Mouse (Mus musculus) midbrain, postnatal 0 days (tissue): ENCODE measurements at regions not wholly inside any gene's neighbourhood (a gene's known extent, or its start where the extent isn't known, plus 50 kb on each side); places are given as distances from the start of the nearest gene placed in this dataset.

Source experiments
- ATAC-seq: fragments of 200-750 bp; cut with Nextera tagmentation; 2 replicates; pipeline ENCODE4 v1.8.0; 2017; ENCODE audit warnings: moderate number of reproducible peaks, mild to moderate bottlenecking, moderate TSS enrichment, moderate library complexity; ENCODE audit not compliant: low FRiP score
- DNase-seq: peaks from one replicate; pipeline ENCODE4 v3.0.0-alpha.2; 2015; ENCODE audit warnings: low spot score
- H3K27ac ChIP-seq: fragments of 300-500 bp; sonication (generic); 2 replicates; pipeline ENCODE4 v1.5.1; 2014; ENCODE audit warnings: low read depth, mild to moderate bottlenecking, low read length, mixed read lengths
- H3K27me3 ChIP-seq: fragments of 300-500 bp; sonication (generic); 2 replicates; pipeline ENCODE4 v1.6.1; 2014; ENCODE audit warnings: low read length, control low read depth, mixed read lengths; ENCODE audit not compliant: insufficient read depth
- H3K36me3 ChIP-seq: fragments of 300-500 bp; sonication (generic); 2 replicates; pipeline ENCODE4 v1.6.1; 2014; ENCODE audit warnings: low read length, control low read depth, mixed read lengths; ENCODE audit not compliant: insufficient read depth
- H3K4me1 ChIP-seq: fragments of 300-500 bp; sonication (generic); 2 replicates; pipeline ENCODE4 v1.6.1; 2014; ENCODE audit warnings: mild to moderate bottlenecking, control low read depth, antibody characterized with exemption, low read length, mixed read lengths; ENCODE audit not compliant: insufficient read depth
- H3K4me2 ChIP-seq: fragments of 300-500 bp; sonication (generic); 2 replicates; pipeline ENCODE4 v1.6.1; 2014; ENCODE audit warnings: low read depth, mild to moderate bottlenecking, low read length, mixed read lengths; ENCODE audit not compliant: poor library complexity, severe bottlenecking
- H3K4me3 ChIP-seq: fragments of 300-500 bp; sonication (generic); 2 replicates; pipeline ENCODE4 v1.5.1; 2014; ENCODE audit warnings: low read depth, mild to moderate bottlenecking, low read length, moderate library complexity
- H3K9ac ChIP-seq: fragments of 300-500 bp; sonication (generic); replicated peaks from 2 replicates; pipeline ENCODE4 v1.6.1; 2014; ENCODE audit warnings: mild to moderate bottlenecking, low read length, moderate library complexity, mixed read lengths; ENCODE audit not compliant: poor library complexity, severe bottlenecking
- H3K9me3 ChIP-seq: fragments of 300-500 bp; sonication (generic); 2 replicates; pipeline ENCODE4 v1.6.1; 2016; ENCODE audit warnings: low read length, control low read depth
- CTCF ChIP-seq: IDR thresholded peaks from 2 replicates; pipeline ENCODE4 v1.5.1; 2016; ENCODE audit warnings: antibody characterized with exemption, mild to moderate bottlenecking
- WGBS: fragments of 180-500 bp; shearing (Covaris S2); extraction: QIAGEN DNeasy Blood & Tissue Kit; methylation state at CpG from one replicate; pipeline ENCODE4 v1.1.7; 2014; 5-methylcytosine and 5-hydroxymethylcytosine counted together

- Histone ChIP-seq H3K4me3 (no peak overlapping the region), H3K36me3 (no peaks in the 10 kb centered on the region), H3K4me2 (no peak overlapping the region), H3K27ac (no peak overlapping the region), H3K4me1 (peaks cover 8% of the 10 kb centered on the region; the same call in 1 of the 2 replicates), H3K9me3 (no peaks in the 10 kb centered on the region), H3K27me3 (no peaks in the 10 kb centered on the region), H3K9ac (no peak overlapping the region)
- no peak for TF ChIP-seq CTCF
- DNase-seq: no peak
- ATAC-seq: no peak
- WGBS: 91% methylated on average over 3 of the region's 3 CpGs
Measured at GRCm38 (mm10) chr13:72961291-72961690, 299.0 kb upstream of the Irx4 start.

- no peak for ATAC-seq
Measured at GRCm38 (mm10) chr13:72972165-72972564, 288.1 kb upstream of the Irx4 start.

GRCm38 (mm10) chr13:72972894-72973293 is 287.4 kb upstream of the Irx4 start:
- Histone ChIP-seq H3K27ac (no peak overlapping the region), H3K4me1 (no peaks in the 10 kb centered on the region), H3K27me3 (no peaks in the 10 kb centered on the region), H3K4me2 (no peak overlapping the region), H3K4me3 (no peak overlapping the region), H3K9me3 (no peaks in the 10 kb centered on the region), H3K36me3 (no peaks in the 10 kb centered on the region), H3K9ac (no peak overlapping the region)
- WGBS: 37% methylated on average over 1 of the region's 1 CpGs
- DNase-seq: no peak
- no peak for ATAC-seq
- TF ChIP-seq CTCF: peak; percentile 55

More at GRCm38 (mm10) chr13:72972165-72972564, 288.1 kb upstream of the Irx4 start:
- no peak overlapping the region for H3K27ac ChIP-seq
- WGBS: 93% methylated on average over 4 of the region's 4 CpGs
- TF ChIP-seq CTCF: no peak
- no peak overlapping the region for H3K4me2 ChIP-seq
- H3K9ac ChIP-seq: no peak overlapping the region
- H3K36me3 ChIP-seq: no peaks in the 10 kb centered on the region
- no peak for DNase-seq
- H3K27me3 ChIP-seq: no peaks in the 10 kb centered on the region
- H3K9me3 ChIP-seq: no peaks in the 10 kb centered on the region
- H3K4me3 ChIP-seq: no peak overlapping the region
- no peaks in the 10 kb centered on the region for H3K4me1 ChIP-seq

- DNase-seq: no peak
- Histone ChIP-seq H3K36me3 (no peaks in the 10 kb centered on the region; the same call in 1 of the 2 replicates), H3K4me3 (no peak overlapping the region), H3K9ac (no peak overlapping the region), H3K9me3 (no peaks in the 10 kb centered on the region), H3K4me1 (no peaks in the 10 kb centered on the region), H3K27ac (no peak overlapping the region), H3K27me3 (no peaks in the 10 kb centered on the region), H3K4me2 (no peak overlapping the region)
- TF ChIP-seq CTCF: no peak
- WGBS: 94% methylated on average over 6 of the region's 6 CpGs
- no peak for ATAC-seq
Measured at GRCm38 (mm10) chr13:72977213-72977612, 283.1 kb upstream of the Irx4 start.

- WGBS: 86% methylated on average over 3 of the region's 3 CpGs
- no peak for ATAC-seq
- DNase-seq: no peak
- H3K9me3 ChIP-seq: no peaks in the 10 kb centered on the region
- H3K4me3 ChIP-seq: no peak overlapping the region
- H3K27me3 ChIP-seq: no peaks in the 10 kb centered on the region
- no peak overlapping the region for H3K9ac ChIP-seq
- no peak overlapping the region for H3K27ac ChIP-seq
- no peaks in the 10 kb centered on the region for H3K4me1 ChIP-seq
- no peaks in the 10 kb centered on the region; the same call in 1 of the 2 replicates for H3K36me3 ChIP-seq
- no peak for TF ChIP-seq CTCF
- H3K4me2 ChIP-seq: no peak overlapping the region
Measured at GRCm38 (mm10) chr13:72977971-72978370, 282.3 kb upstream of the Irx4 start.

GRCm38 (mm10) chr13:72978966-72979365 is 281.3 kb upstream of the Irx4 start:
- ATAC-seq: no peak
- no peak overlapping the region for H3K4me3 ChIP-seq
- no peaks in the 10 kb centered on the region for H3K9me3 ChIP-seq
- no peak overlapping the region for H3K4me2 ChIP-seq
- no peak overlapping the region for H3K9ac ChIP-seq
- no peaks in the 10 kb centered on the region for H3K27me3 ChIP-seq
- peak; percentile 20 for DNase-seq
- H3K27ac ChIP-seq: no peak overlapping the region
- no peaks in the 10 kb centered on the region for H3K4me1 ChIP-seq
- H3K36me3 ChIP-seq: no peaks in the 10 kb centered on the region; the same call in 1 of the 2 replicates
- TF ChIP-seq CTCF: peak; percentile 40; the same call in 1 of the 2 replicates
